Mouse (Mus musculus): ENCODE data around the gene Tat.
A peak's percentile ranks its signal among the peaks of the same experiment; 100 is the strongest.
"Not testable (repeated sequence)": the region's sequence is repeated elsewhere in the genome, so short reads cannot be mapped to it uniquely, and the experiment has no call there.

Tat gene

GRCm38 (mm10) chr8:109982386-109983105, 7.7 kb upstream of the Tat start:
- no peak for DNase-seq (ENCODE audit: low read depth, low spot score)

- peak; percentile 58 for DNase-seq (ENCODE audit: low read depth, low spot score)
These were observed 6.3 kb upstream of the Tat start for GRCm38 (mm10) chr8:109983944-109984343.

- no peak for DNase-seq (ENCODE audit: low read depth, low spot score)
These were observed 3.9 kb upstream of the Tat start for GRCm38 (mm10) chr8:109986384-109986783.

GRCm38 (mm10) chr8:109987776-109988175, 2.5 kb upstream of the Tat start:
- no peak for DNase-seq (ENCODE audit: low read depth, low spot score)

- no peak for DNase-seq (ENCODE audit: low read depth, low spot score)
These were observed 1.1 kb upstream of the Tat start for GRCm38 (mm10) chr8:109989151-109989550.

GRCm38 (mm10) chr8:109992166-109992565, 1.9 kb downstream of the Tat start:
- no peak for DNase-seq (ENCODE audit: low read depth, low spot score)

GRCm38 (mm10) chr8:109992951-109993350, 2.7 kb downstream of the Tat start:
- no peak for DNase-seq (ENCODE audit: low read depth, low spot score)

GRCm38 (mm10) chr8:109997381-109997780, 7.1 kb downstream of the Tat start:
- DNase-seq (ENCODE audit: low read depth, low spot score), result no peak

- no peak for DNase-seq (ENCODE audit: low read depth, low spot score)
These were observed 7.8 kb downstream of the Tat start for GRCm38 (mm10) chr8:109998066-109998465.

GRCm38 (mm10) chr8:109999974-110000373, 9.7 kb downstream of the Tat start:
- DNase-seq (ENCODE audit: low read depth, low spot score), result no peak

- no peak for DNase-seq (ENCODE audit: low read depth, low spot score)
These were observed 12.7 kb downstream of the Tat start for GRCm38 (mm10) chr8:110002953-110003352.

GRCm38 (mm10) chr8:110004300-110004699, 14.1 kb downstream of the Tat start:
- no peak for DNase-seq (ENCODE audit: low read depth, low spot score)

GRCm38 (mm10) chr8:110006312-110007023, 16.2 kb downstream of the Tat start:
- DNase-seq (ENCODE audit: low read depth, low spot score), result peak; percentile 77

GRCm38 (mm10) chr8:110008228-110008994, 18.2 kb downstream of the Tat start:
- DNase-seq (ENCODE audit: low read depth, low spot score), result no peak

- DNase-seq (ENCODE audit: low read depth, low spot score), result no peak
These were observed 18.8 kb downstream of the Tat start for GRCm38 (mm10) chr8:110008995-110009446.

- DNase-seq (ENCODE audit: low read depth, low spot score), result peak; percentile 59
These were observed 20.6 kb downstream of the Tat start for GRCm38 (mm10) chr8:110010868-110011267.

GRCm38 (mm10) chr8:110022081-110022480, 31.8 kb downstream of the Tat start:
- DNase-seq (ENCODE audit: low read depth, low spot score), result no peak

- DNase-seq (ENCODE audit: low read depth, low spot score), result no peak
These were observed 32.6 kb downstream of the Tat start for GRCm38 (mm10) chr8:110022768-110023344.

GRCm38 (mm10) chr8:110033771-110034170, 43.5 kb downstream of the Tat start:
- not testable (repeated sequence) for DNase-seq (ENCODE audit: low read depth, low spot score)

- peak; percentile 85 for DNase-seq (ENCODE audit: low read depth, low spot score)
These were observed 44.1 kb downstream of the Tat start for GRCm38 (mm10) chr8:110034331-110034730.

GRCm38 (mm10) chr8:110036156-110036555, 45.9 kb downstream of the Tat start:
- DNase-seq (ENCODE audit: low read depth, low spot score), result peak; percentile 22

GRCm38 (mm10) chr8:110039216-110039615, 49.0 kb downstream of the Tat start:
- DNase-seq (ENCODE audit: low read depth, low spot score), result peak; percentile 53

All from brain, adult 2 months (tissue).